Mouse (Mus musculus): ENCODE data around the gene Atp5g2. TPM values are rescaled to one million over a fixed set of nuclear protein-coding genes. Genes with fewer than 3 reads are reported as not detected.
A peak's percentile ranks its signal among the peaks of the same experiment; 100 is the strongest.

Atp5g2 gene
- polyA plus RNA-seq, 1 experiment: 125 TPM

- Histone ChIP-seq H3K27me3 (replicated peaks) (peaks cover 93% of the 10 kb centered on the region), H3K36me3 (replicated peaks; ENCODE audit: low read length) (no peaks in the 10 kb centered on the region), H3K9me3 (no peaks in the 10 kb centered on the region), H3K4me1 (peaks cover 17% of the 10 kb centered on the region), H3K4me3 (replicated peaks) (no peak overlapping the region)
- TF ChIP-seq FLI1 (IDR thresholded peaks at IDR 0.05; ENCODE audit: low read length) (no peak), GATA1 (IDR thresholded peaks at IDR 0.05; ENCODE audit: borderline replicate concordance, low read length) (no peak)
Measured at GRCm38 (mm10) chr15:102696899-102697298, 24.7 kb upstream of the Atp5g2 start.

DNA sequence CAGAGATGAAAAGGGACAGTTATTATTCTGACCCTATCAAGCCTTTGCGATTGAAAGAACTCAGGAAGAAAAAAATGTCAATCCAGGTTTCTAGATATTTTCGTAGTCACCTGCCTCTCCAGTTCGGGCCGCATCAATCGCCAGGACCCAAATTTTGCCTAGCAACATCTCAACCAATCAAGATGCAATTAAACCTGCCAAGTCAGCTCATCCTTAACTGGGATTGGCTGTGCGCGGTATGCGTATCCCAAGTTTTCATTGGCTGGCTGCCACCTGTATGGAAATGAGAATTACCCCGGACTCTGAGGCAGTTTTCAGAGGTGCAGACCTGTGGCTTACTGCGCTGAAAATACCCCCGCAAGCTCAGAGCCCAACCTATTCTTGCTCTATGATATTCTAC lies 21.4 kb upstream of the Atp5g2 start:
- peaks cover 17% of the 10 kb centered on the region for H3K4me1 ChIP-seq
- no peaks in the 10 kb centered on the region for H3K9me3 ChIP-seq
- H3K36me3 ChIP-seq (replicated peaks; ENCODE audit: low read length): no peaks in the 10 kb centered on the region
- peaks cover 90% of the 10 kb centered on the region for H3K27me3 ChIP-seq (replicated peaks)
- no peak overlapping the region for H3K4me3 ChIP-seq (replicated peaks)
- TF ChIP-seq GATA1 (IDR thresholded peaks at IDR 0.05; ENCODE audit: borderline replicate concordance, low read length) (no peak), FLI1 (IDR thresholded peaks at IDR 0.05; ENCODE audit: low read length) (no peak)

DNA sequence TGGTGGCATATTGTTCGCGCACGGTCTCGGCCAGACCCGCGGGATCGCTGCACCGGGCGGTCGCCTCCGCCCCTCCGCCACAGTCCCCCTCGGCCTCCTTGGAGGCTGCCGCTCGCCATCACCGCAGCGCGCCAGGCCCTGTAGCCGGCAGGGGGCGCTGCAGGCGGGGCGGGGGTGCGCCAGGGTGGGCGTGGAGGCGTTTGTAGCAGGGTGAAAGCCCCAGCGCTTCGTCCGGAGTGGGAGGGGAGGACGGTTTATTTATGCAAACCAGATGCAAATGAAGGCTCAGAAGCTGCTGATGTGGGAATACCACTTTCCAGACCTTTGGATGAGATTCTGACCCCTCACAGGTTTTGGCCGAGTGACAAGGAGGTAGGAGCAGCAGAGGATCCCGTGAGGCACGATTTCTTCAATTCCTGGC lies 20.8 kb upstream of the Atp5g2 start:
- Histone ChIP-seq H3K4me1 (peaks cover 13% of the 10 kb centered on the region), H3K36me3 (replicated peaks; ENCODE audit: low read length) (no peaks in the 10 kb centered on the region), H3K4me3 (replicated peaks) (peak overlapping the region; percentile 89), H3K27me3 (replicated peaks) (peaks cover 88% of the 10 kb centered on the region), H3K9me3 (no peaks in the 10 kb centered on the region)
- TF ChIP-seq FLI1 (IDR thresholded peaks at IDR 0.05; ENCODE audit: low read length) (no peak), GATA1 (IDR thresholded peaks at IDR 0.05; ENCODE audit: borderline replicate concordance, low read length) (no peak)

DNA sequence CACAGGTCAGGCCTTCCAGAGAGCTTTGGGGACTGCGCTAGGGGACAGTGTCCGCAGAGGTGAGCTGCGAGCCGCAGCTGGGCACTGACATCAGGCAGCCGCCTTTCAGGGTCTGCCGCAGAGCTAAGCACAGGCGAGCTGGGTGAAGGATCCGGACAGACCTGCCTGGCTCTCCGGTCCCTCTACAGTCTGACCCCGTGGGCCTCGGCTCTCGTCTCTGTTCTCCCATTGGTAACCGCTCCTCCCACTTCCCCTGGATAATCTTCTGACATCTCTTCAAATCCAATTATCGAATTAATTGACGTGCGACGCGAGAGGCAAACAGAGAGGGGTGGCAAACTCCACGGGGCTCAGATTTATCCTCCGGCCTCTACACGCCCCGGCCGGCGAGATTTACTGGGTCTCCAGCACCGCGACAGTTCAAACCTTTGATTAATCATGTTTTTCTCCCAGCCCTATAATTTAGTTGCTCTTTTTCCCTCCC lies 20.2 kb upstream of the Atp5g2 start:
- H3K4me3 ChIP-seq (replicated peaks): peak overlapping the region; percentile 79
- H3K36me3 ChIP-seq (replicated peaks; ENCODE audit: low read length): no peaks in the 10 kb centered on the region
- H3K4me1 ChIP-seq: peaks cover 13% of the 10 kb centered on the region
- H3K9me3 ChIP-seq: no peaks in the 10 kb centered on the region
- H3K27me3 ChIP-seq (replicated peaks): peaks cover 88% of the 10 kb centered on the region
- TF ChIP-seq FLI1 (IDR thresholded peaks at IDR 0.05; ENCODE audit: low read length) (no peak), GATA1 (IDR thresholded peaks at IDR 0.05; ENCODE audit: borderline replicate concordance, low read length) (no peak)

GRCm38 (mm10) chr15:102685791-102686190 lies 13.6 kb upstream of the Atp5g2 start:
- Histone ChIP-seq H3K4me1 (peaks cover 12% of the 10 kb centered on the region), H3K9me3 (no peaks in the 10 kb centered on the region), H3K4me3 (replicated peaks) (no peak overlapping the region), H3K27me3 (replicated peaks) (peaks cover 66% of the 10 kb centered on the region), H3K36me3 (replicated peaks; ENCODE audit: low read length) (no peaks in the 10 kb centered on the region)
- TF ChIP-seq GATA1 (IDR thresholded peaks at IDR 0.05; ENCODE audit: borderline replicate concordance, low read length) (no peak), FLI1 (IDR thresholded peaks at IDR 0.05; ENCODE audit: low read length) (no peak)

- no peaks in the 10 kb centered on the region for H3K9me3 ChIP-seq
- no peak overlapping the region for H3K4me3 ChIP-seq (replicated peaks)
- H3K4me1 ChIP-seq: peaks cover 12% of the 10 kb centered on the region
- H3K27me3 ChIP-seq (replicated peaks): peaks cover 57% of the 10 kb centered on the region
- no peak for TF ChIP-seq FLI1 (IDR thresholded peaks at IDR 0.05; ENCODE audit: low read length)
- TF ChIP-seq GATA1 (IDR thresholded peaks at IDR 0.05; ENCODE audit: borderline replicate concordance, low read length): no peak
- no peaks in the 10 kb centered on the region for H3K36me3 ChIP-seq (replicated peaks; ENCODE audit: low read length)
Measured at GRCm38 (mm10) chr15:102683670-102684069, 11.5 kb upstream of the Atp5g2 start.

GRCm38 (mm10) chr15:102676345-102676744 lies 4.2 kb upstream of the Atp5g2 start:
- no peaks in the 10 kb centered on the region for H3K36me3 ChIP-seq (replicated peaks; ENCODE audit: low read length)
- H3K4me1 ChIP-seq: peaks cover 5% of the 10 kb centered on the region
- H3K4me3 ChIP-seq (replicated peaks): no peak overlapping the region
- TF ChIP-seq GATA1 (IDR thresholded peaks at IDR 0.05; ENCODE audit: borderline replicate concordance, low read length): no peak
- no peak for TF ChIP-seq FLI1 (IDR thresholded peaks at IDR 0.05; ENCODE audit: low read length)
- peaks cover 11% of the 10 kb centered on the region for H3K9me3 ChIP-seq
- H3K27me3 ChIP-seq (replicated peaks): peaks cover 38% of the 10 kb centered on the region

DNA sequence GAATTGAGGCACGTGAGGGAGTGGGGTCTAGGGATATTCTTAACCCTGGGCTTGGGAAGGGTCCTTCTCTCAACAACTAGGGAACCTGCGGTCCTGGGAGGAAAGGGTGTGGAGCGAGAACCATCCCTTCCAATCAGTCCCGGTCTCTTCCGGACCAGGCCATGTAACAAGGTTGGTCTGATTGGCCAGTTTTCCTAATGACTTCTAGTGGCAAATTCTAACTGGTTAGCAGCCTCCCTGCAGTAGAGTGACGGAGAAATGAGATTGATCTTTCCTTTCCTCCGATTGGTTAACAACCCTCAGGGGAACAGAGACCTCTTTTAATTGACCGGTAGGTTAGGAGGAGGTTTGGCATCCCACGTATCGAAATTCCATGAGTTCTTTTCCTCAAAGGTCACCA lies 1.4 kb upstream of the Atp5g2 start:
- Histone ChIP-seq H3K36me3 (replicated peaks; ENCODE audit: low read length) (peaks cover 10% of the 10 kb centered on the region), H3K27me3 (replicated peaks) (peaks cover 30% of the 10 kb centered on the region), H3K4me1 (peaks cover 27% of the 10 kb centered on the region), H3K9me3 (peaks cover 11% of the 10 kb centered on the region), H3K4me3 (replicated peaks) (no peak overlapping the region)
- no peak for TF ChIP-seq GATA1 (IDR thresholded peaks at IDR 0.05; ENCODE audit: borderline replicate concordance, low read length)
- no peak for TF ChIP-seq FLI1 (IDR thresholded peaks at IDR 0.05; ENCODE audit: low read length)

DNA sequence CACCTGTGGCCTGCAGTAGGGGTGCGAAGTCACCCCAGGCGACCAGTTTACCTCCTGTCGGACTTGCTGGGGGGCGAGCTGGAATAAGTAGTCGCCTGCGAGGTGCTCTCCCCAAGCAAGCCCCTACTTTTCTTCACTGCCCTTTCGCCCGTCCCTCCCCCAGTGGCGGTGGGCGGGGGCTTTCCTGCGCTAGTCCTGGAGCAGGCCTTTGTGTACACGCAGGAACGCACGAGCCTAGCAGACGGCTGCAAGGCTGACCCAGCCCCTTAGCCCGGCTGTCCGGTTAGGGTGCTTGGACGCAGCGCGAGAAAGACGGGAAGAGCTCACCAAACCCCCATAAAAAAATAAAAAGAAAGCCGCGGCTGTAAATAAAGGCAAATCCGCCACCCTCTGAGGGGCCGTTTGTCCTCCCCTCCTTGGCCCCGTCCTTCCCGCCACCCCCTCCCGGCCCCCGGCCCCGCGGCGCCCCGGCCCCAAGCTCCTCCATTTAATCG lies 384 bp downstream of the Atp5g2 start:
- H3K4me1 ChIP-seq: peaks cover 42% of the 10 kb centered on the region
- H3K36me3 ChIP-seq (replicated peaks; ENCODE audit: low read length): peaks cover 27% of the 10 kb centered on the region
- peak overlapping the region; percentile 96 for H3K4me3 ChIP-seq (replicated peaks)
- peaks cover 28% of the 10 kb centered on the region for H3K27me3 ChIP-seq (replicated peaks)
- H3K9me3 ChIP-seq: peaks cover 11% of the 10 kb centered on the region
- no peak for TF ChIP-seq FLI1 (IDR thresholded peaks at IDR 0.05; ENCODE audit: low read length)
- TF ChIP-seq GATA1 (IDR thresholded peaks at IDR 0.05; ENCODE audit: borderline replicate concordance, low read length): no peak

GRCm38 (mm10) chr15:102670767-102671575 lies 1.2 kb downstream of the Atp5g2 start:
- Histone ChIP-seq H3K9me3 (peaks cover 11% of the 10 kb centered on the region), H3K4me3 (replicated peaks) (peak overlapping the region; percentile 96), H3K4me1 (peaks cover 50% of the 10 kb centered on the region), H3K36me3 (replicated peaks; ENCODE audit: low read length) (peaks cover 35% of the 10 kb centered on the region), H3K27me3 (replicated peaks) (peaks cover 28% of the 10 kb centered on the region)
- TF ChIP-seq FLI1 (IDR thresholded peaks at IDR 0.05; ENCODE audit: low read length): no peak
- TF ChIP-seq GATA1 (IDR thresholded peaks at IDR 0.05; ENCODE audit: borderline replicate concordance, low read length): no peak
